Mouse (Mus musculus): ENCODE results near the gene Kctd19. TPM values are rescaled to one million over a fixed set of nuclear protein-coding genes. Genes with fewer than 3 reads are reported as not detected.

Gene Kctd19
- polyA plus RNA-seq, 1 experiment from 2014 or later = 0.16 TPM

DNA sequence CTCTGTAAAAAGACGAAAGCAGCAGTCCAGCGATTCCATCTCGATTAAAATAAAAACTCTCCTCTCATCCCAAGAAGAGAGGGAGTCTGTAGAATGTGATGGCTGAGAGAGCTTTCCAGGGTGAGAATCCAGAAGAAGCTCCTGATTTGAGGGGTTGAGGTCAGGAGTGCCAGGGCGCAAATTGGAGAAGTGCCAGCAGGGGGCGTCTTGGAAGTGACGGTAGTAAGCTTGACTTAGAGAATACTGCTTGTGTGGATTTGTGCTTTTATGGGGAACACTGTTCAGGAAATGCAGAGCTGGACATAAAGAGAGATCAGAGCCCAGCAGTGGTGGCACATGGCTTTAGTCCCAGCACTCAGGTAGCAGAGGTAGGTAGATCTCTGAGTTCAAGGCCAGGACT lies 28.1 kb upstream of the Kctd19 start:
- no peak overlapping the region for H3K4me3 ChIP-seq
- 8% methylated on average over 6 of the region's 6 CpGs for WGBS
- H3K9me3 ChIP-seq = no peaks in the 10 kb centered on the region
- peaks cover 9% of the 10 kb centered on the region; the same call in 1 of the 2 replicates for H3K27me3 ChIP-seq (replicated peaks; ENCODE audit: low read depth, poor library complexity, severe bottlenecking)
- peak; percentile 77 for DNase-seq (ENCODE audit: low spot score)
- peaks cover 13% of the 10 kb centered on the region for H3K4me1 ChIP-seq
- no peaks in the 10 kb centered on the region for H3K36me3 ChIP-seq (replicated peaks)
- no peak overlapping the region for H3K27ac ChIP-seq (replicated peaks)

DNA sequence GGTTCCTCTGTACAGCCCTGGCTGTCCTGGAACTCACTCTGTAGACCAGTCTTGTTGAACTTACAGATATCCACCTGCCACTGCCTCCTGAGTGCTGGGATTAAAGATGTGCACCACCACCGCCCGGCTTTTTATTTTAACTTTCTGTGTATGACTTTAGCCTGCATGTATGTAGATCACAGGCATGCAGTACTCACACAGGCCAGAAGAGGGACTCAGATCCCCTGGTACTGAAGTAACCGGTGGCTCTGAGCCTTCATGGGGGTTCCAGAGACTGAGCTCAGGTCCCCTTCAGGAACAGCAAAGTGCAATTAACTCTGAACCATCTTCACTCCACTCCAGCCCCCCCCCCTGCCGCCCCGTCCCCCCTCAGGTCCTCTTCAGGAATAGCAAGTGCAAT lies 25.6 kb upstream of the Kctd19 start:
- Histone ChIP-seq H3K4me3 (no peak overlapping the region), H3K27ac (replicated peaks) (no peak overlapping the region), H3K9me3 (no peaks in the 10 kb centered on the region), H3K36me3 (replicated peaks) (no peaks in the 10 kb centered on the region), H3K4me1 (peaks cover 2% of the 10 kb centered on the region; the same call in 1 of the 2 replicates), H3K27me3 (replicated peaks; ENCODE audit: low read depth, poor library complexity, severe bottlenecking) (peaks cover 9% of the 10 kb centered on the region; the same call in 1 of the 2 replicates)
- peak; percentile 64 for DNase-seq (ENCODE audit: low spot score)
- WGBS = 37% methylated on average over 5 of the region's 5 CpGs

DNA sequence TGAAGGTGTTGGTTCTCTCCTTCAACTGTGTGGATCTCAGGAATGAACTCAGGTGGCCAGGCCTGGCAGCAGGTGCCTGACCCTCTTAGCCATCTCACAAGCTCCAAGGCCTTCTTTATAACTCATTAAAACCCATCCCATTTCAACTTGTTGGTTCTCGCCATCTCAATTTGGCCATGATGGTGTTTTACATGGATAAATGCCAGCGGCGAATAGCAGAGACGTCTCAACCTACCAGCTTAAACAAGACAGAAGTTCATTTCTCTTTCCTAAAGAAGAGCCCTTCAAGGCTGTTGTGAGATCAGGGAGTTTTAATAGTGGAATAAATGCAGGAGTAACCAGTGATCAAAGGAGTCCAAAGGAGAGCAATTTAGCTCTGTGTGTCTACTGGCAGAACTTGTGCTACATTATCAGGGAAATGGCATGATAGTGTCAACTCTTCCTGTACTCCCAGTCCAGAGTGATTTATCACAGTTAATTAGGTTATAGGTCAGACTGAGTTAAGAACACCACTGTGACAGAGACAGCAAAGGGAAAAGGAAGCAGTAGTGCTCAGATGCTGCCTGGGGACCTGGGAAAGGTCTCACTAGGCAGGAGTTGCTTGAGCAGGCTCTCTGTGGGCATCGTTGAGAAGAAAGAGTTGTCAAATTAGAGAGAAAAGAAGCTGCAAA lies 23.9 kb upstream of the Kctd19 start:
- peaks cover 4% of the 10 kb centered on the region; the same call in 1 of the 2 replicates for H3K27me3 ChIP-seq (replicated peaks; ENCODE audit: low read depth, poor library complexity, severe bottlenecking)
- H3K4me3 ChIP-seq = no peak overlapping the region
- H3K27ac ChIP-seq (replicated peaks) = no peak overlapping the region
- no peaks in the 10 kb centered on the region for H3K36me3 ChIP-seq (replicated peaks)
- H3K4me1 ChIP-seq = peaks cover 17% of the 10 kb centered on the region
- WGBS = 86% methylated on average over 5 of the region's 5 CpGs
- H3K9me3 ChIP-seq = no peaks in the 10 kb centered on the region
- DNase-seq (ENCODE audit: low spot score) = no peak

DNA sequence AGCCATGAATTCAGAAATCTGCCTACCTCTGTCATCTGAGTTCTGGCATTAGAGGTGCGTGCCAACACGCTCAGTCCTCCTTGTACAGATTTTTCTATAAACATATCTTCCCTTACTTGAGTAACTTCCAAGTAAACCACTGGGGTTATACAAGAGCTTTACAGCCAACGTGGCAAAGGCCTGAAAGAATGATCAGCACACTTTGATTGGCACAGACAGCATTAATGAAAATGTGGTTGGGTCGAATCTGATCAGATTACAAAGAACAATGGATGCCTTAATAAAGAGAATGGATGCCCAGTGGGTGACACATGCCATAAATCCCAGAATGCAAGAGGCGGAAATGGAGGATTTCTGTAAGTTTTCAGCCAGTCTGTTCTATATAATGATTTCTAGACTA lies 22.9 kb upstream of the Kctd19 start:
- H3K4me1 ChIP-seq = peaks cover 23% of the 10 kb centered on the region
- H3K27me3 ChIP-seq (replicated peaks; ENCODE audit: low read depth, poor library complexity, severe bottlenecking) = 0 out of 2 replicates have a peak, but pooled peaks cover 4% of the 10 kb centered on the region
- DNase-seq (ENCODE audit: low spot score) = no peak
- no peaks in the 10 kb centered on the region for H3K9me3 ChIP-seq
- WGBS = 76% methylated on average over 5 of the region's 5 CpGs
- no peak overlapping the region for H3K4me3 ChIP-seq
- no peak overlapping the region for H3K27ac ChIP-seq (replicated peaks)
- no peaks in the 10 kb centered on the region for H3K36me3 ChIP-seq (replicated peaks)

DNA sequence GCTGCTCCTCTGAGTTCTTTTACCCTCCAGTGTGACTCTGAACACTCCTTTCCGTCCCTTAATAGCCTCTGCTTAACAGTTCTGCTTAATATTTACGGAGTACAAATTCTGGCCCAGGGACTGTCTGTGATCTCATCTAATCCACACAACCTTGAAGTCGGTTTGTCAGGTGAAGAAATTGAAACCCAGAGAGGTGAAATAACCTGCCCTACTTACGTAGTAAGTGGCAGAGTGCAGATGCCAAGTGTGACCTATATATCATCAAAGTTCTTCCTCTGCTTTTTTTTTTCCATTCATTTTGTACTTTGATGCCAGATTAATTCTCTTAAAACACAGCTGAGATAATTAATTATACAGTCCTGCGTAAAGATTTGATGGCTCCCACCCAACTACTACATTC lies 20.8 kb upstream of the Kctd19 start:
- no peaks in the 10 kb centered on the region for H3K36me3 ChIP-seq (replicated peaks)
- no peak for DNase-seq (ENCODE audit: low spot score)
- H3K27ac ChIP-seq (replicated peaks) = no peak overlapping the region
- no peaks in the 10 kb centered on the region for H3K27me3 ChIP-seq (replicated peaks; ENCODE audit: low read depth, poor library complexity, severe bottlenecking)
- 80% methylated on average over 5 of the region's 5 CpGs for WGBS
- no peaks in the 10 kb centered on the region for H3K9me3 ChIP-seq
- peaks cover 23% of the 10 kb centered on the region for H3K4me1 ChIP-seq
- no peak overlapping the region for H3K4me3 ChIP-seq

DNA sequence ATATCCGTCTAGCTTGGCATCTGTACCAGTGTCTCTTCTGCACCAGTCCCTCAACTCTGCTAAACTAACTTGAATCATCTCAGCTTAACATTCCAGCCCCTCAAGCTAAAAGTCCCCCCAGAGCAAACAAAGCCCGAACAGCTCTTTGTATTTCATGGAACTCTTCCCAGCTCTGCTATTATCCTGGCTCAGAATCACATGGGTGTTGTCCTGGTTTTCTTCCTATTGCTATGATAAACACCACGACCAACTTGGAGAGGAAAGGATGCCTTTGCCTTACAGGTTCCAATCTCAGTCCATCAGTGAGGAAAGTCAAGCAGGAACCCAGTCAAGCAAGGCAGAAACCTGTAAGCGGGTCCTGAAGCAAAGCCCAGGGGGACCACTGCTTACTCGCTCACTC lies 20.2 kb upstream of the Kctd19 start:
- Histone ChIP-seq H3K4me1 (peaks cover 23% of the 10 kb centered on the region), H3K4me3 (no peak overlapping the region), H3K27me3 (replicated peaks; ENCODE audit: low read depth, poor library complexity, severe bottlenecking) (no peaks in the 10 kb centered on the region), H3K36me3 (replicated peaks) (no peaks in the 10 kb centered on the region), H3K27ac (replicated peaks) (peak overlapping the region; percentile 41; the same call in 1 of the 2 replicates), H3K9me3 (no peaks in the 10 kb centered on the region)
- no peak for DNase-seq (ENCODE audit: low spot score)
- WGBS = 55% methylated on average over 5 of the region's 5 CpGs

DNA sequence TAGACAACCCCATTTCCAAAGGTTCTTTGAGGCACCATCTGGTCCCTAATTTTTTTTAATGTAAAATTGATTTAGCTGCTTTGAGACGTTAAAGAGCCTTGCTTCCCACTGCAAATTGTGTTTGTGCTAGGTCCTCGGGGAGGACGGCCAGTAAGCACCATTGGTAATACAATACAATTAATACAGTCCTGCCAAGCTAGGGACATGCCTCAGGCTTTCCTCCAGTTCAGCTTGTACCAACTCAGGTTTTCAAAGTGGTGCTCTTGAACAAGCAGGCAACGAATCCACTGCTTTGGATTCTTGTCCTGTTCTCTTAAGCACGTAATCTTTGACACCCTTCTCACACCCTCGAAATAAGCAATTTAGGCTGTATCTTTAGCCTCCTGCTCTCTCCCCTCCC lies 19.7 kb upstream of the Kctd19 start:
- Histone ChIP-seq H3K27me3 (replicated peaks; ENCODE audit: low read depth, poor library complexity, severe bottlenecking) (no peaks in the 10 kb centered on the region), H3K4me3 (no peak overlapping the region), H3K9me3 (no peaks in the 10 kb centered on the region), H3K36me3 (replicated peaks) (no peaks in the 10 kb centered on the region), H3K27ac (replicated peaks) (peak overlapping the region; percentile 41; the same call in 1 of the 2 replicates), H3K4me1 (peaks cover 23% of the 10 kb centered on the region)
- DNase-seq (ENCODE audit: low spot score) = no peak
- WGBS = 42% methylated on average over 6 of the region's 6 CpGs

DNA sequence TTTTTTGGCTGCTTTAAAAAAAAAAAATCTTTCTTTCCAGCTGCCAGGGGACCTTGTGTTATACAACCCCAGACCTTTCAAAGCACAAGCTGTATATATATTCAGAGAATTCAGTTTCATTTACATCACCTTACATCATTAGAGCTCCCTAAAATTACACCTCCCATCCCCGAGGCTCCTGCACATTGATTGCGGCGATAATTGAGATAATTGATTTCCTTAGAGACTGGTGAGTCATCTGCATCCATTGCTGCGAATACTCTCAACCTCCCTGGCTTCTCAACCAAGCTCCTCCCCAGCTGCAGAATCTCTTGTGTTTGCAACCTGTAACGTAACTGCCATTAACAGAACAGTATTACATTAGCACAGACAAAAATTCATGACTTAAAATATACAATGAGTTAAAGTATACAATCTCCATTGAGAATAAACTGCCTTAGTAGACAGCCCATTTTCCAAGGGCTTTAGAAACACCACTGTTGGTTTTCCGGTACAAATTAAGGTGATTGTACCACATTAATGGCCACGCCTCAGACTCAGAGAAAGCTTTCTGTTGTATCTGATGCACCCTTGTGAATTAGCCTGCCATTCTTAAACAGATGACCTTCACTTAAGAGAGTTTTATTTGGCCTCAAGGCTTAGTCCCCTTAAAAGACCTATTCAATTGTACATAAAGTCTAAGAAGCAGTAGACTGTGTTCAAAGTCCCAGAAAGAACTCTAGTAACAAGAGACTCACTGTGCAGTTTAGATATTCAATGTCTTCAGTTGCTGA lies 18.6 kb upstream of the Kctd19 start:
- Histone ChIP-seq H3K9me3 (no peaks in the 10 kb centered on the region), H3K36me3 (replicated peaks) (no peaks in the 10 kb centered on the region), H3K4me1 (peaks cover 23% of the 10 kb centered on the region), H3K27ac (replicated peaks) (no peak overlapping the region), H3K4me3 (no peak overlapping the region), H3K27me3 (replicated peaks; ENCODE audit: low read depth, poor library complexity, severe bottlenecking) (no peaks in the 10 kb centered on the region)
- 55% methylated on average over 7 of the region's 7 CpGs for WGBS
- DNase-seq (ENCODE audit: low spot score) = no peak

DNA sequence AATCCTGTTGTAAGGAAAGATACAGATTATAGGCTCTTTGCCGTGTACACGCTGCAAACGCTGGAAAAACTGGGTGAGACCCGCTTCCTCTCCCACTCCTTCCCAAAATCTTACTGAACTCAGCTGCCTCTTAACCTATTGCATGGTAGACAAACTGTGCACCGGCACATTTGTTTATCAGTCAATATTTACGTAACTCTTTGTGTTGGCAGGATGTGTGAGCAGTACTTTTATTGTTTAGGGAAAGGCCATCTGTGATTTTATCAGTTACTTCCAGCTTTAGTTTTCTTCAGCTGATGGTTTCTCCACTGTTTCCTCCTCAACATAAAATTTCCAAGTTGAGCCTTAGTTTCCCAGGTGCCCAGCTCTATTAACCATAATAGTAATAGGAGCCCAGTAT lies 13.6 kb upstream of the Kctd19 start:
- 78% methylated on average over 6 of the region's 6 CpGs for WGBS
- H3K27me3 ChIP-seq (replicated peaks; ENCODE audit: low read depth, poor library complexity, severe bottlenecking) = no peaks in the 10 kb centered on the region
- H3K36me3 ChIP-seq (replicated peaks) = no peaks in the 10 kb centered on the region
- H3K9me3 ChIP-seq = no peaks in the 10 kb centered on the region
- DNase-seq (ENCODE audit: low spot score) = no peak
- H3K4me3 ChIP-seq = no peak overlapping the region
- H3K4me1 ChIP-seq = peaks cover 3% of the 10 kb centered on the region; the same call in 1 of the 2 replicates
- no peak overlapping the region for H3K27ac ChIP-seq (replicated peaks)

DNA sequence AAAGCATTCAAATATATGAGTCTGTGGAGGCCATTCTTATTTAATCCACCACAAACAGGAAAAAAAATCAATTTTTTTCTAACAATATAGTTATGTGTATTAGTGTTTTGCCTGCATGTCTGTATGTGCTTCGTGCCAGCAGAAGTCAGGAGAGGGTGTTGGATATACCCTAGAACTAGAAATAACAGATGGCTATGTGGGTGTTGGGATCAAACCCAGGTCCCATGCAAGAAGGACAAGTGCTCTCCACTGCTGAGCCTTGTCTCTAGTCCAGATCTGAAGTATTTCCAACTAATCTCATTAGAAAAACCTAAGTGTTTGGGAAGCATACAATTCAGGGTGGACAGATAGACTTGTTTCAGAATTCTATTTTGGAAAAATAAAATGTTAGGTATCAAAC lies 8.7 kb upstream of the Kctd19 start:
- Histone ChIP-seq H3K4me3 (no peak overlapping the region), H3K9me3 (no peaks in the 10 kb centered on the region), H3K36me3 (replicated peaks) (no peaks in the 10 kb centered on the region), H3K27me3 (replicated peaks; ENCODE audit: low read depth, poor library complexity, severe bottlenecking) (no peaks in the 10 kb centered on the region), H3K4me1 (no peaks in the 10 kb centered on the region), H3K27ac (replicated peaks) (no peak overlapping the region)
- DNase-seq (ENCODE audit: low spot score) = no peak
- WGBS = 66% methylated on average over 1 of the region's 1 CpGs

DNA sequence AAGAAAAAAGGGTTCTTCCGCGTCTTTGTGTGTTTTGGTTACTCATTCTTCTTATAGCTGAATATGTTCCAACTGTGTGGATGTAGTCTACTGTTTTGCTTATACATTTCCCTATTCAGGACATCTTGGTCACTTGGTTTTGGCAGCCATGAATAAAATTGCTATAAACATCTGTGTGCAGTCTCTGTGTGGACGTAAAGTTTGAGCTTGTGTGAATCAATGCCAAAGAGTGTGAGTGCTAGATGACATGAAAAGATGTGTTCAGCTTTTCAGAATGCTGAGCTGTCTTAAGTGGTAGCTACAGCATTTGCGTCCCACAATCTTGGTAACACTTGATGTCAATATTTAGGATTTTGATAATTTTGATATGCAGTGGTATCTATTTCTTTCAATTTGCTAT lies 6.5 kb upstream of the Kctd19 start:
- DNase-seq (ENCODE audit: low spot score) = no peak
- Histone ChIP-seq H3K9me3 (no peaks in the 10 kb centered on the region), H3K4me1 (no peaks in the 10 kb centered on the region), H3K27ac (replicated peaks) (no peak overlapping the region), H3K27me3 (replicated peaks; ENCODE audit: low read depth, poor library complexity, severe bottlenecking) (peaks cover 5% of the 10 kb centered on the region; the same call in 1 of the 2 replicates), H3K36me3 (replicated peaks) (no peaks in the 10 kb centered on the region), H3K4me3 (no peak overlapping the region)
- 91% methylated on average over 4 of the region's 4 CpGs for WGBS

DNA sequence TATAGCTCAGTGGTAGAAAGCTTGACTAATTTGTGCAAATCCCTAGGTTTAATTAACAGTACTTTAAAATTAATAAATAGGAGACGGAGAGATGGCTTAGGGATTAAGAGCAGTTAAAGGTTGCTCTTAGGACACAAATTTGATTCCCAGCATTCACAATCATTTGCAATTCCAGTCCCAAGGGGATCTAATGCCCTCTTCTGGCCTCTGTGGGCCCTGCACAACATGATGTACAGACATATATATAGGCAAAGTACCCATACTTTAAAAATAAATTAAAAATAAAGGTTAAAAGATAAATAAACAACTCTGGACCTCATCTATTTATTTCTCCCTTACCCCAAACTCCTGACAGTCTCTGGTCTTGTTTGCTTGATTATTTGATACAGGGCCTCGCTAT lies 5.7 kb upstream of the Kctd19 start:
- Histone ChIP-seq H3K4me1 (peaks cover 1% of the 10 kb centered on the region), H3K36me3 (replicated peaks) (no peaks in the 10 kb centered on the region), H3K27ac (replicated peaks) (no peak overlapping the region), H3K9me3 (no peaks in the 10 kb centered on the region), H3K4me3 (no peak overlapping the region), H3K27me3 (replicated peaks; ENCODE audit: low read depth, poor library complexity, severe bottlenecking) (peaks cover 13% of the 10 kb centered on the region)
- WGBS = 74% methylated on average over 2 of the region's 2 CpGs
- DNase-seq (ENCODE audit: low spot score) = no peak

DNA sequence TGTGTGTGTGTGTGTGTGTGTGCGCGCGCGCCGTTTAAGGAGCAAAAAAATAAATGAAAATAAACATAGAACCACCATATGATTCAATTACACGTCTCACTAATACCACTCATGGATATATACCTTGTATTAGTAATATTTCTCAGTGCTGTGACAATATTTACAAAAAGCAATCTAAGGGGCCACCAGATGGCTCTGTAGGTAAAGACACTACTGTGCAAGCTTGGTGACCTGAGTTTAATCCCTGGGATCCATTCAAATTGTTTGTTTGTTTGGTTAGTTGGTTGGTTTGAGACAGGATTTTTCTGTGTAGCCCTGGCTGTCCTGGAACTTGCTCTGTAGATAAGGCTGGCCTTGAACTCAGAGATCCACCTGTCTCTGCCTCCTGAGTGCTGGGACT lies 3.4 kb downstream of the Kctd19 start:
- 96% methylated on average over 6 of the region's 6 CpGs for WGBS
- Histone ChIP-seq H3K4me1 (peaks cover 11% of the 10 kb centered on the region), H3K27ac (replicated peaks) (no peak overlapping the region), H3K27me3 (replicated peaks; ENCODE audit: low read depth, poor library complexity, severe bottlenecking) (peaks cover 29% of the 10 kb centered on the region), H3K4me3 (no peak overlapping the region), H3K9me3 (0 out of 2 replicates have a peak, but pooled peaks cover 3% of the 10 kb centered on the region), H3K36me3 (replicated peaks) (no peaks in the 10 kb centered on the region)
- no peak for DNase-seq (ENCODE audit: low spot score)
